Mouse (Mus musculus): ENCODE results near the gene Ptprn. TPM values are rescaled to one million over a fixed set of nuclear protein-coding genes. Genes with fewer than 3 reads are reported as not detected.
A peak's percentile ranks its signal among the peaks of the same experiment; 100 is the strongest.

Ptprn gene
- total RNA-seq, 1 experiment, result 8.9 TPM

- H3K4me1 ChIP-seq (ENCODE audit: control insufficient read depth in 2 of 2, insufficient read depth in 2 of 2, low read length in 2 of 2, poor library complexity in 1 of 2), result peaks cover 11 to 26% of the 10 kb centered on the region in 2 experiments
- no peak for DNase-seq (ENCODE audit: low read depth, low spot score)
- no peak overlapping the region for H3K9ac ChIP-seq (ENCODE audit: insufficient read depth, low read depth, low read length, poor library complexity, severe bottlenecking)
- in situ Hi-C loops (cut with MboI; ENCODE audit: low sequenced_read_pairs in 2 of 2, unreplicated experiment in 2 of 2), result no loop called here
- no peak overlapping the region for H3K27ac ChIP-seq (ENCODE audit: insufficient read depth, low read depth, low read length, poor library complexity, severe bottlenecking)
- peaks cover 46% of the 10 kb centered on the region for H3K36me3 ChIP-seq (ENCODE audit: control insufficient read depth, insufficient read depth, low read length, poor library complexity, severe bottlenecking)
- TF ChIP-seq CHD2 (IDR thresholded peaks at IDR 0.05; ENCODE audit: low read depth, low read length), result no peak
- no peak for TF ChIP-seq HCFC1 (IDR thresholded peaks at IDR 0.05; ENCODE audit: borderline replicate concordance, insufficient read depth, low read length)
- no peak for TF ChIP-seq MAFK (IDR thresholded peaks at IDR 0.05; ENCODE audit: insufficient read depth, low read depth, low read length)
- no peak for TF ChIP-seq ZNF384 (IDR thresholded peaks at IDR 0.05; ENCODE audit: low read depth, low read length)
- no peak for TF ChIP-seq ZC3H11A (IDR thresholded peaks at IDR 0.05; ENCODE audit: borderline replicate concordance, low read depth, low read length)
- H3K9me3 ChIP-seq (ENCODE audit: control insufficient read depth, insufficient read depth, low read depth, low read length), result no peaks in the 10 kb centered on the region
- H3K4me3 ChIP-seq (ENCODE audit: insufficient read depth in 1 of 2, low read depth in 1 of 2, low read length in 2 of 2, poor library complexity in 1 of 2, severe bottlenecking in 1 of 2), result no peak overlapping the region
Measured at GRCm38 (mm10) chr1:75213096-75213495, 51.2 kb downstream of the Ptprn start.

DNA sequence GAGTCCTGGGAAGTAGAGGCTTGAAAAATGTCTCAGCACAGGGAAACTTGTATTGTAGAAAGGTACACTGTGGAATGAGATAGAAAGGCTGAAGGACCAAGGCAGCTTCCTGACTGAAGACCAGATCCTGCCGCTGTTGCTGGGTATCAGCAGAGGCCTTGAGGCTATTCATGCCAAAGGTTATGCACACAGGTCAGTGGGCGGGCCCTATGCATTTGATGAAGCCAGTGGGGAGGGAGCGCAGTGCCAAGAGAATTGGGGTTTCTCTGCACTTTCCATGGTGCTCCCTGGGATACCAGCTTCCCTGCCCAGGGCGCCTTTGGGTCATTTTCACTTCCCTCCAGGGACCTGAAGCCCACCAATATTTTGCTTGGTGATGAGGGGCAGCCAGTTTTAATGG, 51.8 kb downstream of the Ptprn start:
- Histone ChIP-seq H3K9me3 (ENCODE audit: control insufficient read depth, insufficient read depth, low read depth, low read length) (no peaks in the 10 kb centered on the region), H3K9ac (ENCODE audit: insufficient read depth, low read depth, low read length, poor library complexity, severe bottlenecking) (no peak overlapping the region), H3K36me3 (ENCODE audit: control insufficient read depth, insufficient read depth, low read length, poor library complexity, severe bottlenecking) (peaks cover 46% of the 10 kb centered on the region), H3K27ac (ENCODE audit: insufficient read depth, low read depth, low read length, poor library complexity, severe bottlenecking) (no peak overlapping the region), H3K4me3 (ENCODE audit: insufficient read depth in 1 of 2, low read depth in 1 of 2, low read length in 2 of 2, poor library complexity in 1 of 2, severe bottlenecking in 1 of 2) (no peak overlapping the region), H3K4me1 (ENCODE audit: control insufficient read depth in 2 of 2, insufficient read depth in 2 of 2, low read length in 2 of 2, poor library complexity in 1 of 2) (peaks cover 8 to 23% of the 10 kb centered on the region in 2 experiments)
- no peak for DNase-seq (ENCODE audit: low read depth, low spot score)
- TF ChIP-seq ZC3H11A (IDR thresholded peaks at IDR 0.05; ENCODE audit: borderline replicate concordance, low read depth, low read length) (no peak), MAFK (IDR thresholded peaks at IDR 0.05; ENCODE audit: insufficient read depth, low read depth, low read length) (no peak), CHD2 (IDR thresholded peaks at IDR 0.05; ENCODE audit: low read depth, low read length) (no peak), ZNF384 (IDR thresholded peaks at IDR 0.05; ENCODE audit: low read depth, low read length) (no peak), HCFC1 (IDR thresholded peaks at IDR 0.05; ENCODE audit: borderline replicate concordance, insufficient read depth, low read length) (no peak)
- in situ Hi-C loops (cut with MboI; ENCODE audit: low sequenced_read_pairs in 2 of 2, unreplicated experiment in 2 of 2), result no loop called here

DNA sequence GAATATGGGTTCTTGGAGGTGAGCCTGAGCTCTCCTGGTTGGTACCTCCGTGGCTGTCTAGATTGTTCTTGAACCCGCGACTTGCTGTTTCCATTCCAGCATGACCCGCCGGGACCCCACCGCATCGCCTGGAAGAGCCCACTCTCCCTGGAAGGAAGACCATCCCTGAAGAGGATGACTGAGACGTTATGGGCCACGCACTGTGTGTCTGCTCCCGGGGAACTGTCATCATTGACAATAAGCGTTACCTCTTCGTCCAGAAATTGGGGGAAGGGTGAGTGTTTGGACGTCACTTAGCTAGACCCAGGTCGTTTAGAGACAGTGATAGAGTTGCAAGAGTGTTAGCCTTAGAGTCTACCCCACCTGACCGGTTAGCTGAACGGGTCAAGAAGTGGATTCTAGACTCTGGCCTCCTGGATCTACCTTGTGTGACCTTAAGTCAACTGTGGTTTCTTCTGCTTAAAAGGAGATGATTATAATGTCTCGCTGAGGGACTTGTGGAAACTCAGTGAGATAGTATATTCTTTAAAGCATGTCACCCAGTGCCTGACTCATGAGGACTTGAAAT, 53.1 kb downstream of the Ptprn start:
- no peak for TF ChIP-seq CHD2 (IDR thresholded peaks at IDR 0.05; ENCODE audit: low read depth, low read length)
- no peak for TF ChIP-seq HCFC1 (IDR thresholded peaks at IDR 0.05; ENCODE audit: borderline replicate concordance, insufficient read depth, low read length)
- no peak for TF ChIP-seq ZNF384 (IDR thresholded peaks at IDR 0.05; ENCODE audit: low read depth, low read length)
- TF ChIP-seq ZC3H11A (IDR thresholded peaks at IDR 0.05; ENCODE audit: borderline replicate concordance, low read depth, low read length), result no peak
- no peak for TF ChIP-seq MAFK (IDR thresholded peaks at IDR 0.05; ENCODE audit: insufficient read depth, low read depth, low read length)
- Histone ChIP-seq H3K4me3 (ENCODE audit: insufficient read depth in 1 of 2, low read depth in 1 of 2, low read length in 2 of 2, poor library complexity in 1 of 2, severe bottlenecking in 1 of 2) (peak overlapping the region; percentile 74 to 90), H3K27ac (ENCODE audit: insufficient read depth, low read depth, low read length, poor library complexity, severe bottlenecking) (no peak overlapping the region), H3K4me1 (ENCODE audit: control insufficient read depth in 2 of 2, insufficient read depth in 2 of 2, low read length in 2 of 2, poor library complexity in 1 of 2) (peaks cover 8 to 16% of the 10 kb centered on the region in 2 experiments), H3K9ac (ENCODE audit: insufficient read depth, low read depth, low read length, poor library complexity, severe bottlenecking) (peak overlapping the region; percentile 87), H3K9me3 (ENCODE audit: control insufficient read depth, insufficient read depth, low read depth, low read length) (no peaks in the 10 kb centered on the region), H3K36me3 (ENCODE audit: control insufficient read depth, insufficient read depth, low read length, poor library complexity, severe bottlenecking) (peaks cover 35% of the 10 kb centered on the region)
- no peak for DNase-seq (ENCODE audit: low read depth, low spot score)
- in situ Hi-C loops (cut with MboI; ENCODE audit: low sequenced_read_pairs in 2 of 2, unreplicated experiment in 2 of 2), result no loop called here

- DNase-seq (ENCODE audit: low read depth, low spot score), result peak; percentile 91
- Histone ChIP-seq H3K27ac (ENCODE audit: insufficient read depth, low read depth, low read length, poor library complexity, severe bottlenecking) (no peak within 1 kb of the TSS), H3K9ac (ENCODE audit: insufficient read depth, low read depth, low read length, poor library complexity, severe bottlenecking) (peak within 1 kb of the TSS; percentile 87), H3K9me3 (ENCODE audit: control insufficient read depth, insufficient read depth, low read depth, low read length) (no peaks in the 10 kb centered on the region), H3K36me3 (ENCODE audit: control insufficient read depth, insufficient read depth, low read length, poor library complexity, severe bottlenecking) (peaks cover 26% of the 10 kb centered on the region), H3K4me3 (ENCODE audit: insufficient read depth in 1 of 2, low read depth in 1 of 2, low read length in 2 of 2, poor library complexity in 1 of 2, severe bottlenecking in 1 of 2) (peak within 1 kb of the TSS; percentile 74 to 90), H3K4me1 (ENCODE audit: control insufficient read depth in 2 of 2, insufficient read depth in 2 of 2, low read length in 2 of 2, poor library complexity in 1 of 2) (peaks cover 8 to 14% of the 10 kb centered on the region in 2 experiments)
- TF ChIP-seq ZNF384 (IDR thresholded peaks at IDR 0.05; ENCODE audit: low read depth, low read length) (no peak), HCFC1 (IDR thresholded peaks at IDR 0.05; ENCODE audit: borderline replicate concordance, insufficient read depth, low read length) (peak; percentile 84), ZC3H11A (IDR thresholded peaks at IDR 0.05; ENCODE audit: borderline replicate concordance, low read depth, low read length) (0 out of 2 replicates have a peak, but pooled peaks have one; percentile 17), CHD2 (IDR thresholded peaks at IDR 0.05; ENCODE audit: low read depth, low read length) (no peak), MAFK (IDR thresholded peaks at IDR 0.05; ENCODE audit: insufficient read depth, low read depth, low read length) (no peak)
- in situ Hi-C loops (cut with MboI; ENCODE audit: low sequenced_read_pairs in 2 of 2, unreplicated experiment in 2 of 2), result no loop called here
Measured at GRCm38 (mm10) chr1:75210136-75211087, 53.9 kb downstream of the Ptprn start, which contains the start of the genes Glb1l and Stk16. TSS of gene Glb1l (minus strand) at chr1:75210813. TSS of gene Stk16 (plus strand) at chr1:75210838.
